Mouse (Mus musculus) G1E (cell line): ENCODE data around the gene Lyg2.

Experiments
- CTCF ChIP-seq: IDR thresholded peaks from 2 replicates; pipeline ENCODE4 v1.5.1; 2012; ENCODE audit warnings: low read depth, low read length, inconsistent platforms, mixed read lengths
- GATA2 ChIP-seq: IDR thresholded peaks from 2 replicates; pipeline ENCODE4 v1.6.1; 2012; ENCODE audit warnings: low read depth, low read length, inconsistent platforms, borderline replicate concordance
- POLR2AphosphoS5 ChIP-seq: IDR thresholded peaks from 2 replicates; pipeline ENCODE4 v1.6.1; 2012; ENCODE audit warnings: low read depth, low read length, inconsistent platforms; ENCODE audit not compliant: insufficient replicate concordance
- TAL1 ChIP-seq: conservative IDR thresholded peaks from 2 replicates; pipeline ENCODE4 v1.6.1; 2012; ENCODE audit warnings: low read depth, low read length, inconsistent platforms, mixed read lengths

- no peak for TF ChIP-seq CTCF
- no peak for TF ChIP-seq POLR2AphosphoS5
- TF ChIP-seq TAL1 = no peak
- TF ChIP-seq GATA2 = no peak
Observed at GRCm38 (mm10) chr1:37872131-37873067, 43.9 kb downstream of the Lyg2 start.
